Mouse (Mus musculus) adrenal gland, adult 8-10 months (tissue): Measurements from ENCODE around the gene Sapcd1. TPM values are rescaled to one million over a fixed set of nuclear protein-coding genes. Genes with fewer than 3 reads are reported as not detected.

Experiments used
- DNase-seq: peaks from one replicate; pipeline ENCODE4 v3.0.0; 2022
- total RNA-seq, 4 experiments: library from RNA; stranded (reverse); gene quantifications; 2 replicates each; pipeline ENCODE4 v1.2.4; 2022

The Sapcd1 gene
- total RNA-seq, 4 experiments from 2014 or later, result 0.91 to 2.8 (median 0.99) TPM

- DNase-seq, result no peak
These were observed 2.1 kb upstream of the Sapcd1 start for GRCm38 (mm10) chr17:35029691-35030532.

- DNase-seq, result no peak
These were observed 499 bp upstream of the Sapcd1 start for GRCm38 (mm10) chr17:35028315-35028714.

GRCm38 (mm10) chr17:35026206-35026605 lies 1.6 kb downstream of the Sapcd1 start:
- DNase-seq, result no peak

GRCm38 (mm10) chr17:35024691-35025488 lies 2.9 kb downstream of the Sapcd1 start:
- DNase-seq, result no peak

GRCm38 (mm10) chr17:35024261-35024660 lies 3.6 kb downstream of the Sapcd1 start:
- DNase-seq, result no peak

GRCm38 (mm10) chr17:35023756-35024155 lies 4.1 kb downstream of the Sapcd1 start:
- DNase-seq, result no peak

GRCm38 (mm10) chr17:35023221-35023620 lies 4.6 kb downstream of the Sapcd1 start:
- DNase-seq, result no peak

- DNase-seq, result no peak
These were observed 5.2 kb downstream of the Sapcd1 start for GRCm38 (mm10) chr17:35022541-35023060.

GRCm38 (mm10) chr17:35021842-35022477 lies 5.9 kb downstream of the Sapcd1 start:
- DNase-seq, result no peak

GRCm38 (mm10) chr17:35021163-35021808 lies 6.5 kb downstream of the Sapcd1 start:
- peak; percentile 76 for DNase-seq

GRCm38 (mm10) chr17:35020551-35020950 lies 7.3 kb downstream of the Sapcd1 start:
- DNase-seq, result no peak

GRCm38 (mm10) chr17:35019894-35020293 lies 7.9 kb downstream of the Sapcd1 start:
- no peak for DNase-seq

- no peak for DNase-seq
These were observed 9.6 kb downstream of the Sapcd1 start for GRCm38 (mm10) chr17:35018171-35018570.

- DNase-seq, result no peak
These were observed 10.1 kb downstream of the Sapcd1 start for GRCm38 (mm10) chr17:35017706-35018030.

- DNase-seq, result no peak
These were observed 10.8 kb downstream of the Sapcd1 start for GRCm38 (mm10) chr17:35016791-35017705.

GRCm38 (mm10) chr17:35016376-35016775 lies 11.4 kb downstream of the Sapcd1 start, which contains the start of gene Vwa7:
TSS of gene Vwa7 (plus strand) at chr17:35016579.
- no peak for DNase-seq

GRCm38 (mm10) chr17:35015296-35015695 lies 12.5 kb downstream of the Sapcd1 start:
- no peak for DNase-seq

- DNase-seq, result no peak
These were observed 14.6 kb downstream of the Sapcd1 start for GRCm38 (mm10) chr17:35013221-35013620.

GRCm38 (mm10) chr17:35012430-35012829 lies 15.4 kb downstream of the Sapcd1 start:
- no peak for DNase-seq

GRCm38 (mm10) chr17:35011440-35011839 lies 16.4 kb downstream of the Sapcd1 start:
- DNase-seq, result no peak

- DNase-seq, result no peak
These were observed 18.2 kb downstream of the Sapcd1 start for GRCm38 (mm10) chr17:35009586-35009985.
